Mouse (Mus musculus): ENCODE data around the gene Ptprd. TPM values are rescaled to one million over a fixed set of nuclear protein-coding genes. Genes with fewer than 3 reads are reported as not detected.

Ptprd gene
- polyA plus RNA-seq, 1 experiment = 108 TPM

DNA sequence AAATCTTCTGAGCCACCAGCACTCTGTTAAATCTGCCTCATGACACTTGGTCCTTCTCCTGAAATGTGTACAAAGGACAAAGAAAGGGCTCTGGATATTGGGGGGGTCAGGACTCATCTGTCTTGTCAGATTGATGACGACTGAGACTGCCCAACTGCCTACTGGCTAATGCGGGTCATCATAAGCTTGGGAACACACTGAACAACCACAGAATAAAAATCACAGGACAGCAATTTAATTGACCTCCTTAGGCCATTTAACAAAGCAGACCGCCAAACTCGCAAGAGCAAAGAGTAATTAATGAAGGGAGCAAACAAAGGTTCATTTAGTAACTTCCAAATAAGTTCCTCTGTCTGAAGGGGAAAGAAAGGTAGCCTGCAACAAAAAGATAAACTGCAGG is 2215.9 kb downstream of the Ptprd start:
- no peak overlapping the region for H3K27ac ChIP-seq (ENCODE audit: insufficient read depth, low read length)

DNA sequence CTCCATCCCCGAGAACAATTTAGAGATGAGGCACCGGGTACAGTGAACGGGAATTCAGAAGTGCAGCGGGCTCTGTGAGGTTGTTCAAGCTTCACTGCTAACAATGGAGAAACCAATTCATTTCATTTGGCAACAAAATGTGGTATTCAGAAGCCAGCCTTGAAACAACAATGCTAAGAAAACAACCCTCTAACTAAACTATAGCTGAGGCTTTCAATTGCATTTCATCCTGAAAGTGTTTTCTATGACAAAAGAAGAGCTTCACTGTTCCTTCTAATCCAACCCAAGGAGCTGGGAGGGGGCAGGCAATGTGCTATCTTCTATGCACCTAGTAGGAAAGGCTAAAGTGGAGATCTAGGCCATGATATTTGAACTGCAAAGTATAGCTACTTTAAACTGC is 2217.2 kb downstream of the Ptprd start:
- Histone ChIP-seq H3K27me3 (ENCODE audit: control insufficient read depth, insufficient read depth, low read length) (no peaks in the 10 kb centered on the region), H3K4me1 (ENCODE audit: control insufficient read depth, insufficient read depth, low read length) (no peaks in the 10 kb centered on the region; the same call in 1 of the 2 replicates), H3K27ac (ENCODE audit: insufficient read depth, low read length) (no peak overlapping the region), H3K4me3 (replicated peaks; ENCODE audit: insufficient read depth, low read depth, low read length) (no peak overlapping the region)
- no peak for DNase-seq
- WGBS = 72% methylated on average over 4 of the region's 4 CpGs
- TF ChIP-seq CTCF (IDR thresholded peaks at IDR 0.05; ENCODE audit: borderline replicate concordance, insufficient read depth, low read depth, low read length) (no peak), POLR2A (IDR thresholded peaks at IDR 0.05; ENCODE audit: borderline replicate concordance, insufficient read depth, low read length) (no peak)

More for the DNA sequence above, 2215.9 kb downstream of the Ptprd start:
- H3K4me1 ChIP-seq (ENCODE audit: control insufficient read depth, insufficient read depth, low read length) = peaks cover 3% of the 10 kb centered on the region; the same call in 1 of the 2 replicates
- no peak for DNase-seq
- no peaks in the 10 kb centered on the region for H3K27me3 ChIP-seq (ENCODE audit: control insufficient read depth, insufficient read depth, low read length)
- no peak for TF ChIP-seq CTCF (IDR thresholded peaks at IDR 0.05; ENCODE audit: borderline replicate concordance, insufficient read depth, low read depth, low read length)
- no peak for TF ChIP-seq POLR2A (IDR thresholded peaks at IDR 0.05; ENCODE audit: borderline replicate concordance, insufficient read depth, low read length)
- WGBS = 76% methylated on average over 4 of the region's 4 CpGs
- H3K4me3 ChIP-seq (replicated peaks; ENCODE audit: insufficient read depth, low read depth, low read length) = no peak overlapping the region

DNA sequence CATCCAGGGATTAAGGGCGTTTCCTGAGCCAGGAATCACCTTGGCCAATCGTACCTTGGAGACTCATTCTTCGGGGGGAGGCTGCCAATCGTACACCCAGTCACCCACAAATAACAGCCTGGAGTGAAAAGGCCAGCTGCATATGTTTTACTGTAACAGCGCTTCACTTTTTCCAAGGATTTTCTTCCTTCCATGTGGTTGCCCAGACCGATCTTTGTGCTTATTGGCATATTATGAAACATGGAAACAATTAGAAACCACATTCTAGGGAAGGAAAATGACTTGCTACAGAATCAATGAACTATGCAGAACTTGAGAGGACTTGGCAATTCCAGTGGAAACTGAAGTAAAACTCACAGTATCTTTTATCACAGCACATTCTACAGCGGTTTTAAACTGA is 2218.7 kb downstream of the Ptprd start:
- H3K4me1 ChIP-seq (ENCODE audit: control insufficient read depth, insufficient read depth, low read length) = no peaks in the 10 kb centered on the region; the same call in 1 of the 2 replicates
- no peak overlapping the region for H3K4me3 ChIP-seq (replicated peaks; ENCODE audit: insufficient read depth, low read depth, low read length)
- TF ChIP-seq POLR2A (IDR thresholded peaks at IDR 0.05; ENCODE audit: borderline replicate concordance, insufficient read depth, low read length) = no peak
- no peak for TF ChIP-seq CTCF (IDR thresholded peaks at IDR 0.05; ENCODE audit: borderline replicate concordance, insufficient read depth, low read depth, low read length)
- no peak for DNase-seq
- no peak overlapping the region for H3K27ac ChIP-seq (ENCODE audit: insufficient read depth, low read length)
- no peaks in the 10 kb centered on the region for H3K27me3 ChIP-seq (ENCODE audit: control insufficient read depth, insufficient read depth, low read length)
- WGBS = 73% methylated on average over 7 of the region's 7 CpGs

DNA sequence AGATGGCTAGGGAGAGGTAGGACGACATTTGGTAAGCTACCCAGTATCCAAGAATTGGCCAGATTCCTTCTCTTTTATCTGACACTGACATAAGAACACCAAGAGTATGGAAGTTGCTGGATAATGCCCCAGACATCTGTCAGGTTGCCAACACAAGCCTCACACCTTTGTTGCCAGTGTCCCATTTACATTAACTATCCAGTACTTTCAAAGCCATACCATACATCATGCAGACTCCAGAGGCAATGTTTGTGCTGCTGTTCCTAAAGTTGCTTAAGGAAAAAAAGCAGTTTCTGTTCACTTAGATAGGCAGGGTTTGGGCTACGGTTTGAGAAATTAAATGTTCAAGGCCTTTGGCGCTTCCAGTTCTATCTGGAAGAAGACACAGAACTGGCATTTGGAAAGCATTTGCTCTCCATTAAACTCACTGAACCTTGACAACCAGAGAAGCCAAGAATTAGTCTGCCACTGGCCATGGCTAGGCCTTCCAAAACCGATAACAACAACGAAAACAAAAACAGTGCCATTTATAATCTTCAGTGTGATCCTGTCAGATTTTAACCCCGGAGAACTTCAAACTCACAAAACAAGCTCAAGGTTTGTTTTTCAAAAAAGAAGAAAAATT is 2220.0 kb downstream of the Ptprd start:
- H3K27me3 ChIP-seq (ENCODE audit: control insufficient read depth, insufficient read depth, low read length) = no peaks in the 10 kb centered on the region
- no peak for TF ChIP-seq CTCF (IDR thresholded peaks at IDR 0.05; ENCODE audit: borderline replicate concordance, insufficient read depth, low read depth, low read length)
- no peak for TF ChIP-seq POLR2A (IDR thresholded peaks at IDR 0.05; ENCODE audit: borderline replicate concordance, insufficient read depth, low read length)
- no peak overlapping the region for H3K27ac ChIP-seq (ENCODE audit: insufficient read depth, low read length)
- WGBS = 19% methylated on average over 6 of the region's 6 CpGs
- H3K4me1 ChIP-seq (ENCODE audit: control insufficient read depth, insufficient read depth, low read length) = no peaks in the 10 kb centered on the region; the same call in 1 of the 2 replicates
- H3K4me3 ChIP-seq (replicated peaks; ENCODE audit: insufficient read depth, low read depth, low read length) = no peak overlapping the region
- DNase-seq = peak; percentile 36 to 49

DNA sequence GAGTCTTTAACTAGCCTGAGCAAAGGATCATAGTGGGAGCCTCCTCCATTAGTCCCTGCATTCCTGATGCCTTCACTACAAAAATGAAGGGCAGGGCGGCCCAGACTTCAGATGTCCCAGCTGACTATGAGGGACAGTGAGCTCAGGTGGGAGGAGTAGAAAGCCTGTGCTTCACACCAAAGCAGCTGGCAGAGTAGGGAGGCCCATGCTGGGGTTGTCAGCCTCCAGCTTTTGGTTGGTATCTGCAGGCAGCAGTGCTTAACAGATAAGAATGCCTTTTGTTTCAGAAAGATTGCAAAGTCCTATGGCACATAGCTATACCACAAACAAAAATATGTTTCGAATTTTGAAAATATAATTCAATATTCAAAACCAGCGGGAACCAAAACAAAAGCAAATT is 2237.0 kb downstream of the Ptprd start:
- Histone ChIP-seq H3K27ac (ENCODE audit: insufficient read depth, low read length) (no peak overlapping the region), H3K4me1 (ENCODE audit: control insufficient read depth, insufficient read depth, low read length) (0 out of 2 replicates have a peak, but pooled peaks cover 3% of the 10 kb centered on the region), H3K4me3 (replicated peaks; ENCODE audit: insufficient read depth, low read depth, low read length) (no peak overlapping the region), H3K27me3 (ENCODE audit: control insufficient read depth, insufficient read depth, low read length) (no peaks in the 10 kb centered on the region)
- TF ChIP-seq CTCF (IDR thresholded peaks at IDR 0.05; ENCODE audit: borderline replicate concordance, insufficient read depth, low read depth, low read length) = no peak
- TF ChIP-seq POLR2A (IDR thresholded peaks at IDR 0.05; ENCODE audit: borderline replicate concordance, insufficient read depth, low read length) = no peak
- no peak for DNase-seq
- WGBS = 90% methylated on average over 3 of the region's 3 CpGs

DNA sequence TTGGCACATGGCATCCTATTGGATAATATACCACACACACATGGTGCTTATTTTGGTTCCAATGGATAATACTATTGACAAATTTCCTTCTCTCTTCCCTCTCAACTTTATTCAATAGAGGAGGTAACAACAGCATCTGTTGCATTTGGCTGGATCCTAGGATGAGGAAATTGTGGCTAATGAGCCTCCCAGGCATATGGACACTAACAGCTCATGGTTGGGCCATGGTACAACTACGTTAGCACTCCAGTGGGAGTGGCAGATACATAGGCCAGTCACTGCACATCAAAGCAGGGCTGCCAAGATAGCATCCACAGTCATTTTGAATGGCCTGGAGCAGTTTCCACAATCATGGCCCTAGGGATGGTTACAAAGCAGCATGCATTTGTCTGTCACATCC is 2238.4 kb downstream of the Ptprd start:
- H3K27ac ChIP-seq (ENCODE audit: insufficient read depth, low read length) = no peak overlapping the region
- no peak for TF ChIP-seq CTCF (IDR thresholded peaks at IDR 0.05; ENCODE audit: borderline replicate concordance, insufficient read depth, low read depth, low read length)
- no peak for TF ChIP-seq POLR2A (IDR thresholded peaks at IDR 0.05; ENCODE audit: borderline replicate concordance, insufficient read depth, low read length)
- DNase-seq = peak in 1 of 2 experiments; percentile 29
- WGBS = 15% methylated on average over 1 of the region's 1 CpGs
- no peaks in the 10 kb centered on the region for H3K27me3 ChIP-seq (ENCODE audit: control insufficient read depth, insufficient read depth, low read length)
- H3K4me3 ChIP-seq (replicated peaks; ENCODE audit: insufficient read depth, low read depth, low read length) = no peak overlapping the region
- 0 out of 2 replicates have a peak, but pooled peaks cover 3% of the 10 kb centered on the region for H3K4me1 ChIP-seq (ENCODE audit: control insufficient read depth, insufficient read depth, low read length)

DNA sequence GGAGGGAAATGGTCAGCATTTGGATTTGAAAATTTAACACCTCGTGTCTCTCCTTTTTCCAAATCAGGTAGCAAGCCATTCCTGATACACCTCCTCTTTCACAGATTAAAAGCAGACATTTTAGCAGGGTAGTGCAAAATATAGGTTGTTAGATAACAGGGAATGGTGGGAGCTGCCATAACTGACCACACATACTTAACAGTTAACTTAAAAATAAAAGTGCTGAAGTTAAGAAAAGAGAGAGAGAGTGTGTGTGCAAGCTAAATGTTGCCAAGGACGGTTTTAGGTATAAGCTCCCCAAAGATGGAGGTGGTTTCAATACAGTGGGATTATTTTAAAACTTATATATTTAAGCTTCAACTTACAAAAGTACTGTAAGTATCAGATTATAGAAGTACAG is 2241.8 kb downstream of the Ptprd start:
- Histone ChIP-seq H3K4me1 (ENCODE audit: control insufficient read depth, insufficient read depth, low read length) (0 out of 2 replicates have a peak, but pooled peaks cover 3% of the 10 kb centered on the region), H3K27ac (ENCODE audit: insufficient read depth, low read length) (no peak overlapping the region), H3K4me3 (replicated peaks; ENCODE audit: insufficient read depth, low read depth, low read length) (no peak overlapping the region), H3K27me3 (ENCODE audit: control insufficient read depth, insufficient read depth, low read length) (no peaks in the 10 kb centered on the region)
- 88% methylated on average over 2 of the region's 2 CpGs for WGBS
- TF ChIP-seq CTCF (IDR thresholded peaks at IDR 0.05; ENCODE audit: borderline replicate concordance, insufficient read depth, low read depth, low read length) (no peak), POLR2A (IDR thresholded peaks at IDR 0.05; ENCODE audit: borderline replicate concordance, insufficient read depth, low read length) (no peak)
- DNase-seq = no peak

DNA sequence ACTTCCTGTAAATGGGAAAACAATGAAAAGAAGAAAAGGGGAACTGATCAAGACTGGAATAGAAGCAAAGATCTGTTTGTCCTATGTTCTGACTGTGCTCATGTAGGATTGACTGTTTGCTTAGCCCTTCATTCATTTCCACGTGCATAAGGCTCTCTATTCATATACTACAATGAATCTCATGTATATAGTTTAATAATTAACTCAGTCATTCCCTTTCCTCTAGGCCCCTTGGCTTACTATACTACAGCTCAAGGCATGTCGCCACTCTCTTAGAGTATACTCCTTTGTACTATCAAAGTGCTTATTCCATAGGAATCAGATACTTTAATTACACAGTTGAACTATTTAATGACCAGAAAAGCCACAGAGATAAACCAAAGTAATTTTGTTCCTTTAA is 2243.1 kb downstream of the Ptprd start:
- TF ChIP-seq POLR2A (IDR thresholded peaks at IDR 0.05; ENCODE audit: borderline replicate concordance, insufficient read depth, low read length) = no peak
- TF ChIP-seq CTCF (IDR thresholded peaks at IDR 0.05; ENCODE audit: borderline replicate concordance, insufficient read depth, low read depth, low read length) = no peak
- no peaks in the 10 kb centered on the region for H3K27me3 ChIP-seq (ENCODE audit: control insufficient read depth, insufficient read depth, low read length)
- H3K27ac ChIP-seq (ENCODE audit: insufficient read depth, low read length) = no peak overlapping the region
- DNase-seq = no peak
- 0 out of 2 replicates have a peak, but pooled peaks cover 3% of the 10 kb centered on the region for H3K4me1 ChIP-seq (ENCODE audit: control insufficient read depth, insufficient read depth, low read length)
- no peak overlapping the region for H3K4me3 ChIP-seq (replicated peaks; ENCODE audit: insufficient read depth, low read depth, low read length)
- 87% methylated on average over 2 of the region's 2 CpGs for WGBS
